Mouse (Mus musculus) E14TG2a.4 (cell line): ENCODE data around the gene Osbpl6.

Experiments used
- H3K27me3 ChIP-seq: 2 replicates; pipeline ENCODE4 v1.6.1; 2014; ENCODE audit warnings: low read length, control low read depth; ENCODE audit not compliant: insufficient read depth
- H3K36me3 ChIP-seq: 2 replicates; pipeline ENCODE4 v1.6.1; 2014; ENCODE audit warnings: low read length, control low read depth; ENCODE audit not compliant: insufficient read depth
- H3K4me1 ChIP-seq: replicated peaks from 2 replicates; pipeline ENCODE4 v1.6.1; 2014; ENCODE audit warnings: low read depth, low read length, control low read depth
- H3K4me3 ChIP-seq: replicated peaks from 2 replicates; pipeline ENCODE4 v1.5.1; 2014; ENCODE audit warnings: mild to moderate bottlenecking, low read length
- H3K9me3 ChIP-seq: 2 replicates; pipeline ENCODE4 v1.6.1; 2014; ENCODE audit warnings: low read length, control low read depth
- CTCF ChIP-seq: conservative IDR thresholded peaks from 2 replicates; pipeline ENCODE4 v1.5.1; 2014; ENCODE audit warnings: low read length
- NANOG ChIP-seq: IDR thresholded peaks from 2 replicates; pipeline ENCODE4 v1.6.1; 2014; ENCODE audit warnings: borderline replicate concordance, low read length, mixed read lengths
- POU5F1 ChIP-seq: IDR thresholded peaks from 2 replicates; pipeline ENCODE4 v1.6.1; 2014; ENCODE audit warnings: low read length, borderline replicate concordance

Gene Osbpl6

DNA sequence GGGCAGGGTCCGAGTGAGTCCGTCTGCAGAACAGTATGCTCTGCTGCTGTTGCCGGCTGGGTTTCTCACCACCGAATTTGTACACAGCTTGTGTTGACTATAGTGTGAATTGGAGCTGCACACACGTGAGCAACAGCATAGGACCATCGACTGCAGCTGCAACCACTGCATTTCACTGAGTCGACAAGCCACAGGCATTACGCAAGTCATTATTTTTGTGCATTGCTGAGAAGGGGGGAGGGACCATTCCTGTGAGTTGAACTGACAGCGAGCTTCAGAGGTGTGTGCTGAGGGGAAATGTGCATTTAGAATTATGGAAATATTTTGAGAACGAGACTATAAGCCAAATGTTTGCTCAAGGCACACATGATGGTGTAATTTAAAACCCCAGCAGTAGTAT is 165.2 kb downstream of the Osbpl6 start:
- peaks cover 17% of the 10 kb centered on the region for H3K4me1 ChIP-seq
- H3K27me3 ChIP-seq: 0 out of 2 replicates have a peak, but pooled peaks cover 5% of the 10 kb centered on the region
- no peak for TF ChIP-seq POU5F1
- no peak for TF ChIP-seq NANOG
- H3K4me3 ChIP-seq: no peak overlapping the region
- H3K9me3 ChIP-seq: no peaks in the 10 kb centered on the region
- no peaks in the 10 kb centered on the region for H3K36me3 ChIP-seq

- no peak for TF ChIP-seq NANOG
- TF ChIP-seq CTCF: no peak
- no peak for TF ChIP-seq POU5F1
- H3K36me3 ChIP-seq: no peaks in the 10 kb centered on the region
- H3K4me1 ChIP-seq: no peaks in the 10 kb centered on the region
- peaks cover 15% of the 10 kb centered on the region for H3K9me3 ChIP-seq
- no peak overlapping the region for H3K4me3 ChIP-seq
- no peaks in the 10 kb centered on the region for H3K27me3 ChIP-seq
Observed at GRCm38 (mm10) chr2:76578911-76579310, 172.6 kb downstream of the Osbpl6 start.

DNA sequence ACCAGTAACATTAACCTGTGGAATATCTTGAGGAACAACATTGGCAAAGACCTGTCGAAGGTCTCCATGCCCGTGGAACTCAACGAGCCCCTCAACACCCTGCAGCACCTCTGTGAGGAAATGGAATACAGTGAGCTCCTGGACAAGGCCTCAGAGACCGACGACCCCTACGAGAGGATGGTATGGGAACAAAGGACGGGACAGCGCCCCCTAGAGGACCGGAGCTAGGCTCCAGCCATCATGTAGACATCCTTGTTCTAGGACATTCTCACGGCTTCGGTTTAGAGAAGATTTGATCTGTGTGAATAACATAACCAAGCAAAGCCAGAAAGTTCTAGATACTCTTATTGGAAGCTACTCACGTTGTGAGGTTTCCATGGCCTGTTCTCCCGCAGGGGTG is 178.8 kb downstream of the Osbpl6 start:
- Histone ChIP-seq H3K36me3 (no peaks in the 10 kb centered on the region), H3K4me1 (no peaks in the 10 kb centered on the region), H3K27me3 (no peaks in the 10 kb centered on the region), H3K9me3 (peaks cover 25% of the 10 kb centered on the region), H3K4me3 (no peak overlapping the region)
- TF ChIP-seq CTCF (peak; percentile 19; the same call in 1 of the 2 replicates), POU5F1 (no peak)

DNA sequence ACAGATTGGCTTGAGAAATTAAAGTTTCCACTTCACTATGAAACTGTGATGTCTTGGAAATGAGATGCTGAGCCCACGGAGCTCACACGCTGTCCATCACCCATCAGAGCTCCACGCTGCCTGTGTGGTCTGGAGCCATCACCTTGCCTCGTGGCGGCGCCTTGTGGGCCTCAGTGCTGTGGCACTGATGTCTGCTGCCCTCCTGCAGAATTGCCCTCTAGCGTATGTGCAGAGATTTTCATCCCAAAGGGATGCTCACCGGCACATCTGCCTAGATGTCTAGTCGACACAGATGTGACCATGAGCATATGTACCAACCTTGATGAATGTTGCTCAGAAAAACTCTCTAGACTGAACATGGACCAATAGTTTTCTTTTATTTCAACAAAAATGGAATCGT is 180.6 kb downstream of the Osbpl6 start:
- Histone ChIP-seq H3K4me3 (no peak overlapping the region), H3K4me1 (no peaks in the 10 kb centered on the region), H3K9me3 (peaks cover 25% of the 10 kb centered on the region), H3K27me3 (no peaks in the 10 kb centered on the region), H3K36me3 (no peaks in the 10 kb centered on the region)
- TF ChIP-seq NANOG: no peak
- TF ChIP-seq POU5F1: no peak
- TF ChIP-seq CTCF: no peak

DNA sequence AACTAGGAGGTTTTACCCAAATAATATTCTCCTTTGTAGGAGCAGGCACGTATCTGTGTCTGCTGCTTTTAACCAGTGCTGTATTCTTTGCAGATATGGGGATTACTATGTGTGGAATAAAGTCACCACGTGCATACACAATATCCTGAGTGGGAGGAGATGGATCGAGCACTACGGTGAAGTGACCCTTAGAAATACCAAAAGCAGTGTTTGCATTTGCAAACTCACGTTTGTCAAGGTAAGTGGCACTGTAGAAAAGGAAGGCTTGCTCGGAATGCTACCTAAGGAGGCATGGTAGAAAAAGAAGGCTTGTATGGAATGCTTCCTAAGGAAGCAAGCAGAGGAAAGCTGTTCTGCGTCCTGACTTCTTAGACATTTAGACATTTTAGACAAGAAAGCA is 183.9 kb downstream of the Osbpl6 start:
- Histone ChIP-seq H3K4me1 (no peaks in the 10 kb centered on the region), H3K4me3 (no peak overlapping the region), H3K36me3 (no peaks in the 10 kb centered on the region), H3K27me3 (no peaks in the 10 kb centered on the region), H3K9me3 (0 out of 2 replicates have a peak, but pooled peaks cover 1% of the 10 kb centered on the region)
- TF ChIP-seq CTCF (no peak), POU5F1 (no peak), NANOG (no peak)

- H3K9me3 ChIP-seq: no peaks in the 10 kb centered on the region
- H3K4me3 ChIP-seq: no peak overlapping the region
- no peaks in the 10 kb centered on the region for H3K27me3 ChIP-seq
- H3K36me3 ChIP-seq: no peaks in the 10 kb centered on the region
- no peak for TF ChIP-seq POU5F1
- TF ChIP-seq NANOG: no peak
- no peak for TF ChIP-seq CTCF
- no peaks in the 10 kb centered on the region for H3K4me1 ChIP-seq
Observed at GRCm38 (mm10) chr2:76592401-76592924, 186.2 kb downstream of the Osbpl6 start.

- Histone ChIP-seq H3K36me3 (no peaks in the 10 kb centered on the region), H3K4me1 (no peaks in the 10 kb centered on the region), H3K4me3 (no peak overlapping the region), H3K9me3 (no peaks in the 10 kb centered on the region), H3K27me3 (no peaks in the 10 kb centered on the region)
- TF ChIP-seq POU5F1 (no peak), CTCF (no peak), NANOG (no peak)
Observed at GRCm38 (mm10) chr2:76597521-76597920, 191.2 kb downstream of the Osbpl6 start.

GRCm38 (mm10) chr2:76599214-76599613 is 192.9 kb downstream of the Osbpl6 start:
- no peaks in the 10 kb centered on the region for H3K4me1 ChIP-seq
- no peak overlapping the region for H3K4me3 ChIP-seq
- no peaks in the 10 kb centered on the region for H3K9me3 ChIP-seq
- H3K36me3 ChIP-seq: no peaks in the 10 kb centered on the region
- no peaks in the 10 kb centered on the region for H3K27me3 ChIP-seq
- TF ChIP-seq POU5F1: no peak
- no peak for TF ChIP-seq CTCF
- TF ChIP-seq NANOG: no peak

GRCm38 (mm10) chr2:76602256-76602655 is 195.9 kb downstream of the Osbpl6 start:
- TF ChIP-seq POU5F1 (no peak), NANOG (no peak), CTCF (no peak)
- Histone ChIP-seq H3K4me3 (no peak overlapping the region), H3K9me3 (no peaks in the 10 kb centered on the region)

More at GRCm38 (mm10) chr2:76602256-76602655, 195.9 kb downstream of the Osbpl6 start:
- Histone ChIP-seq H3K4me1 (no peaks in the 10 kb centered on the region), H3K36me3 (no peaks in the 10 kb centered on the region), H3K27me3 (no peaks in the 10 kb centered on the region)
